Mouse (Mus musculus): Measurements from ENCODE around the gene Kctd17. TPM values are rescaled to one million over a fixed set of nuclear protein-coding genes. Genes with fewer than 3 reads are reported as not detected.

The Kctd17 gene
- polyA plus RNA-seq, 1 experiment: not detected

- Histone ChIP-seq H3K4me3 (ENCODE audit: insufficient read depth, low read depth, low read length) (no peak overlapping the region), H3K27ac (ENCODE audit: insufficient read depth, low read depth, low read length) (no peak overlapping the region), H3K4me1 (ENCODE audit: control insufficient read depth, insufficient read depth, low read length) (peaks cover 5% of the 10 kb centered on the region; the same call in 1 of the 2 replicates)
- TF ChIP-seq POLR2A (IDR thresholded peaks at IDR 0.05; ENCODE audit: insufficient read depth, low read depth, low read length) (no peak), CTCF (IDR thresholded peaks at IDR 0.05; ENCODE audit: insufficient read depth, low read depth, low read length) (no peak)
- 85% methylated on average over 4 of the region's 4 CpGs for WGBS
Measured at GRCm38 (mm10) chr15:78470495-78471276, 42.3 kb downstream of the Kctd17 start.

GRCm38 (mm10) chr15:78471902-78472301 is 43.5 kb downstream of the Kctd17 start:
- 68% methylated on average over 7 of the region's 7 CpGs for WGBS
- no peak overlapping the region for H3K27ac ChIP-seq (ENCODE audit: insufficient read depth, low read depth, low read length)
- peaks cover 5% of the 10 kb centered on the region; the same call in 1 of the 2 replicates for H3K4me1 ChIP-seq (ENCODE audit: control insufficient read depth, insufficient read depth, low read length)
- H3K4me3 ChIP-seq (ENCODE audit: insufficient read depth, low read depth, low read length): no peak overlapping the region
- TF ChIP-seq POLR2A (IDR thresholded peaks at IDR 0.05; ENCODE audit: insufficient read depth, low read depth, low read length) (no peak), CTCF (IDR thresholded peaks at IDR 0.05; ENCODE audit: insufficient read depth, low read depth, low read length) (no peak)

GRCm38 (mm10) chr15:78473442-78473841 is 45.1 kb downstream of the Kctd17 start:
- Histone ChIP-seq H3K27ac (ENCODE audit: insufficient read depth, low read depth, low read length) (no peak overlapping the region), H3K4me3 (ENCODE audit: insufficient read depth, low read depth, low read length) (no peak overlapping the region), H3K4me1 (ENCODE audit: control insufficient read depth, insufficient read depth, low read length) (peaks cover 5% of the 10 kb centered on the region; the same call in 1 of the 2 replicates)
- no peak for TF ChIP-seq POLR2A (IDR thresholded peaks at IDR 0.05; ENCODE audit: insufficient read depth, low read depth, low read length)
- TF ChIP-seq CTCF (IDR thresholded peaks at IDR 0.05; ENCODE audit: insufficient read depth, low read depth, low read length): no peak
- WGBS: 71% methylated on average over 6 of the region's 6 CpGs

- no peak overlapping the region for H3K4me3 ChIP-seq (ENCODE audit: insufficient read depth, low read depth, low read length)
- TF ChIP-seq CTCF (IDR thresholded peaks at IDR 0.05; ENCODE audit: insufficient read depth, low read depth, low read length) (no peak), POLR2A (IDR thresholded peaks at IDR 0.05; ENCODE audit: insufficient read depth, low read depth, low read length) (no peak)
- peaks cover 9% of the 10 kb centered on the region for H3K4me1 ChIP-seq (ENCODE audit: control insufficient read depth, insufficient read depth, low read length)
- WGBS: 70% methylated on average over 3 of the region's 3 CpGs
- H3K27ac ChIP-seq (ENCODE audit: insufficient read depth, low read depth, low read length): no peak overlapping the region
Measured at GRCm38 (mm10) chr15:78475604-78476031, 47.3 kb downstream of the Kctd17 start.

GRCm38 (mm10) chr15:78476878-78477277 is 48.5 kb downstream of the Kctd17 start:
- 100% methylated on average over 1 of the region's 1 CpGs for WGBS
- Histone ChIP-seq H3K27ac (ENCODE audit: insufficient read depth, low read depth, low read length) (no peak overlapping the region), H3K4me1 (ENCODE audit: control insufficient read depth, insufficient read depth, low read length) (peaks cover 9% of the 10 kb centered on the region), H3K4me3 (ENCODE audit: insufficient read depth, low read depth, low read length) (no peak overlapping the region)
- no peak for TF ChIP-seq CTCF (IDR thresholded peaks at IDR 0.05; ENCODE audit: insufficient read depth, low read depth, low read length)
- TF ChIP-seq POLR2A (IDR thresholded peaks at IDR 0.05; ENCODE audit: insufficient read depth, low read depth, low read length): no peak

GRCm38 (mm10) chr15:78478073-78478472 is 49.7 kb downstream of the Kctd17 start:
- no peak for TF ChIP-seq POLR2A (IDR thresholded peaks at IDR 0.05; ENCODE audit: insufficient read depth, low read depth, low read length)
- TF ChIP-seq CTCF (IDR thresholded peaks at IDR 0.05; ENCODE audit: insufficient read depth, low read depth, low read length): no peak
- Histone ChIP-seq H3K4me1 (ENCODE audit: control insufficient read depth, insufficient read depth, low read length) (peaks cover 9% of the 10 kb centered on the region), H3K27ac (ENCODE audit: insufficient read depth, low read depth, low read length) (no peak overlapping the region), H3K4me3 (ENCODE audit: insufficient read depth, low read depth, low read length) (no peak overlapping the region)
- 91% methylated on average over 4 of the region's 4 CpGs for WGBS

GRCm38 (mm10) chr15:78479470-78479869 is 51.1 kb downstream of the Kctd17 start:
- TF ChIP-seq CTCF (IDR thresholded peaks at IDR 0.05; ENCODE audit: insufficient read depth, low read depth, low read length) (no peak), POLR2A (IDR thresholded peaks at IDR 0.05; ENCODE audit: insufficient read depth, low read depth, low read length) (no peak)
- H3K4me3 ChIP-seq (ENCODE audit: insufficient read depth, low read depth, low read length): no peak overlapping the region
- H3K27ac ChIP-seq (ENCODE audit: insufficient read depth, low read depth, low read length): no peak overlapping the region
- peaks cover 9% of the 10 kb centered on the region for H3K4me1 ChIP-seq (ENCODE audit: control insufficient read depth, insufficient read depth, low read length)
- 65% methylated on average over 5 of the region's 5 CpGs for WGBS

GRCm38 (mm10) chr15:78480111-78480510 is 51.7 kb downstream of the Kctd17 start:
- WGBS: 73% methylated on average over 7 of the region's 7 CpGs
- no peak overlapping the region for H3K4me3 ChIP-seq (ENCODE audit: insufficient read depth, low read depth, low read length)
- H3K4me1 ChIP-seq (ENCODE audit: control insufficient read depth, insufficient read depth, low read length): peaks cover 9% of the 10 kb centered on the region
- no peak overlapping the region for H3K27ac ChIP-seq (ENCODE audit: insufficient read depth, low read depth, low read length)
- TF ChIP-seq CTCF (IDR thresholded peaks at IDR 0.05; ENCODE audit: insufficient read depth, low read depth, low read length): no peak
- TF ChIP-seq POLR2A (IDR thresholded peaks at IDR 0.05; ENCODE audit: insufficient read depth, low read depth, low read length): no peak

- Histone ChIP-seq H3K27ac (ENCODE audit: insufficient read depth, low read depth, low read length) (no peak overlapping the region), H3K4me1 (ENCODE audit: control insufficient read depth, insufficient read depth, low read length) (peaks cover 5% of the 10 kb centered on the region), H3K4me3 (ENCODE audit: insufficient read depth, low read depth, low read length) (no peak overlapping the region)
- no peak for TF ChIP-seq POLR2A (IDR thresholded peaks at IDR 0.05; ENCODE audit: insufficient read depth, low read depth, low read length)
- TF ChIP-seq CTCF (IDR thresholded peaks at IDR 0.05; ENCODE audit: insufficient read depth, low read depth, low read length): no peak
- WGBS: 94% methylated on average over 2 of the region's 2 CpGs
Measured at GRCm38 (mm10) chr15:78480991-78481390, 52.6 kb downstream of the Kctd17 start.

All from olfactory bulb, adult 2 months (tissue).